Mouse (Mus musculus) right cerebral cortex, postnatal 4 days (tissue): ENCODE data around the gene Abcc2.

Experiments used
- DNase-seq: peaks from one replicate; pipeline ENCODE4 v3.0.0-alpha.2; 2022

Gene Abcc2

DNA sequence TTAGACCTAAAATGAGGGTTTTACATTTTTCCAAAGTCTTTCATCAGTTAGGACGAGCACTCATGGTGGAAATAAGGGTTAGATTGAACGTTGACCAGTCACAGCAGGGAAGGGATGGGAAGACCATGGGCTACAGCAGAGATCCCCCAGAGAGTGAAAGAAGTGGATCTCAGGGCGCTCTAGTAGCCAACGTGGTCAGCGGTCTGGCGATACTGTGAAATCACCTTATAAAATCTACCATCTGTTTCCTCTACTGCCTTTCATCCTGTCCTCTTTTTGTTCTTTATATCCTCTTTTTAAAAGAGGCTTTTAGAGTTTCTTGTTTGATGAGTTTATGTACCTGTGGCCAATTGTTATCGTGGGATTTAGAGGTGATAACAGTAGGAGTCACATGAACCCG lies 2.8 kb downstream of the Abcc2 start:
- DNase-seq: no peak

DNA sequence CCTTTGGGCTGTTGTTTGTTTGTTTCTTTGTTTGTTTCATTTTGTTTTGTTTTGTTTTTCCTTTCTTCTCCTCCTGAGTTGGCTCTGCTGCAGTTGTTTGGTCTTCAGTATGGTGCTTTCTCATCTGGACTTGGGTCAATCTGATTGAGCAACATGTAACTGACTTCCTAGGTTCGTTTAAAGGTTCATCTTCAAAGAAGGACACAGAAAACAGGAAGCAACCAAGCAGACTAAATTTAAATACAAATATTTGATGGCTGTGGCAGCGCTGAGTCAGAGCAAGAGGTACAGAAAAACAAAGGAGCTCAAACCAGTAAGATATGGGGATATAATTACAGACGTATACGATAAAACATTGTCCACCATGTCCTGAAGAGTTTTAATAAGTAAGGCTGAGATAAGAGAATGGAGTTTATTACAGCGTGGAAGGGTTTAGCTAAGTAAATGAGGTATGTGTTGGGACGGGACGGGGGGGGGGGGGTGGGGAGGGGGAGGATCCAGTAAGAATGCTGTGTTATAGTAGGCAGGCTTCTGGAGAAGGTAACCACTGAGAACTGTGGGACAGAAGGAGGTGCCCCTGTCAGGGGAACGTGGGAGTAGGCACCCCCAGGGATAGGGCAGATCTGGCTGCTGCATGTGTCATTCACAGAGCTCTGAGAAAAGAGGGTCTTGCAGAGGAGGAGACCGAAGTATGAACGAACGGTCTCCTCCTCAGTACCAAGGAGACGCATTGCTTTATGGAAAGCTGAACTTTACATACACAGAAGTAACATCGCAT lies 4.4 kb downstream of the Abcc2 start:
- no peak for DNase-seq

- no peak for DNase-seq
Measured at GRCm38 (mm10) chr19:43789817-43790216, 7.8 kb downstream of the Abcc2 start.

- DNase-seq: no peak
Measured at GRCm38 (mm10) chr19:43792537-43792936, 10.5 kb downstream of the Abcc2 start.

- DNase-seq: no peak
Measured at GRCm38 (mm10) chr19:43793951-43794350, 12.0 kb downstream of the Abcc2 start.

DNA sequence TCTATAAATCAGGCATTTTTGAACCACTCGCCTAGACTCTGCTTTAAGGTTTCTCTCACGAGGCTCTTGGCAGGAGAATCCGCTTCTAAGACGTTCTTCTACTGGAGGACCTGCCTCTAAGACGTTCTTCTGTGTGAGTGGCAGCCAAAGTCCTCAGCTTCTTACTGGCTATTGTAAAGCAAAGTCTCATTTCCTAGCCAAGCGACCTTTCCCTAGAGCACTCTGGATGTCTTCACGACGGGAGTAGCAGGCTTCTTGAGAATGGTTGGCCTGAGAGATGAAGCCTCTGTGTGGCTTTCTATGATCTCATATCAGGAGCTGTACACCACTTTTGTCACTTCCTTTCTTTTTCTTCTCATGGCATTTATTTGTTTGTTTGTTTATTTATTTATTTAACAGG lies 13.5 kb downstream of the Abcc2 start:
- no peak for DNase-seq

GRCm38 (mm10) chr19:43797216-43797615 lies 15.2 kb downstream of the Abcc2 start:
- DNase-seq: no peak

GRCm38 (mm10) chr19:43801427-43802051 lies 19.5 kb downstream of the Abcc2 start:
- no peak for DNase-seq

- DNase-seq: no peak
Measured at GRCm38 (mm10) chr19:43803866-43804265, 21.9 kb downstream of the Abcc2 start.

GRCm38 (mm10) chr19:43809331-43809730 lies 27.3 kb downstream of the Abcc2 start:
- no peak for DNase-seq

GRCm38 (mm10) chr19:43811419-43811818 lies 29.4 kb downstream of the Abcc2 start:
- no peak for DNase-seq

DNA sequence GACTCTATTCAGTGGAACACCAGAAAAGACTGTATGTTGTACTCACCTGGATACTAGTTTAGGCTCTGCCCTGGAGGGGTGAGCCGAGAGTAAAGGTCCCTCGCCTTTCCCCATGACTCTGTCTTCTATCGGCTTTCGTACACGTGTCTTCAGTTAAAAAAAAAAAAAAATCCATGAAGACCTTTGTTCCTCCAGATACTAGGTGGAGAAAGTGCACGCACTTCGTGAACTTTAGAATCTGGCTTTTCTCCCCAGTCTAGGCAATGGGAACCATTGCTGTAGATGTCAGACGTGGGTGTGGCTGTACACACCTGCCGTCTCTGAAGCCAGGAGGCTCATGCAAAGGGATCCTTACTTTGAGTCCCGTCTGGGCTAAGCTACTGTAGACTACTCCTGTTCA lies 31.3 kb downstream of the Abcc2 start:
- DNase-seq: no peak

DNA sequence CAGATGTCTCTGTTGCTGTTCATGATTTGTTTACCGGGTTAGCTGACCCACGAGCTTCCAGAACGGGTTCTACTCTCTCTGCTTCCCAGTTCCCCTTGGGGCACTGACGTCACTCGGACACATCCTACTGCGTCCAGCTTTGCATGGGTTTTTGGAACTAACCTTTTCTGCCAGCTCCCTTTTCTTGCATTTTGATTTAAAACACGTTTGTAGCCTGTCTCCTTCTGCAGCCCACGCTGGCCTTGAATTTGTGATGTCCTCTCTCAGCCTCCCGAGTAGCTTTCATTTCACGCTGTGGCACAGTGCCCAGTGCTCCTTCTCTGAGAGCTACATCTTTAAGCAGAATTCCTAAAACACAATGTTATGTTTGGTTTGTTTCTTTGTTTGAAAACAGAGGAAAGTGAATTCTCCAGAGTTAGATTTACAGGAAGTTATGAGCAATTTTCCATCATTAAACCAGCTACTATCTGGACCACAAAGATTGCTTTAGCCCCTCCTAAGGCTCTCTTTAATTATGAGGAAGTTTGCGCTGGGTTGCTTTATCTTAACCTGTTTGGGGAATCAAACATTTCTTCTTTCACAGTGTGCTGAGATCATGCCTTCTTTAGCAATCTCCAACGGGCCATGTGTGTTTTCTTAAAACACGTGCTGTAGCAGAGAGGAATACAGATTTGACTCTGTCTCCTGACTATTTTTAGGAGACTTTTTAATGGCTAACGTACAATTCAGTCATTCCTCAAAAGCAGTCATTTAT lies 33.8 kb downstream of the Abcc2 start:
- DNase-seq: peak; percentile 32

DNA sequence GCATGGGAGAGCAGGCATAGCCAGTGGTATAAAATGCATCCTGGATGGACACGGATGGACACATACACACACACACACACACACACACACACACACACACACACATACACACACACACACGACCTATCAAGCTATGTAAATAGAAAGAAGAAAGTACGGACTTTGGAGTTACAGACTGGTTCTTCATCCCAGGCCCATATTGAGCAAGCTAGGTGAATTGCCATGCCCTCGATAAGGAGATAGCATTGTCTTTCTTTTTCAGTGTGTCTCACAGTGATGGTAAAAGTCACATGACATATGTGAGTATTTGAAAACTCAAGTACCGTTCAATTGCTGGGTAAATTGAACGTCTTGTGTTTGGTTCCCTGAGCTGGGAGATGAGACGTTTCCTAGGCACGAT lies 44.9 kb downstream of the Abcc2 start:
- DNase-seq: no peak

GRCm38 (mm10) chr19:43832425-43833069 lies 50.6 kb downstream of the Abcc2 start:
- DNase-seq: peak; percentile 89

DNA sequence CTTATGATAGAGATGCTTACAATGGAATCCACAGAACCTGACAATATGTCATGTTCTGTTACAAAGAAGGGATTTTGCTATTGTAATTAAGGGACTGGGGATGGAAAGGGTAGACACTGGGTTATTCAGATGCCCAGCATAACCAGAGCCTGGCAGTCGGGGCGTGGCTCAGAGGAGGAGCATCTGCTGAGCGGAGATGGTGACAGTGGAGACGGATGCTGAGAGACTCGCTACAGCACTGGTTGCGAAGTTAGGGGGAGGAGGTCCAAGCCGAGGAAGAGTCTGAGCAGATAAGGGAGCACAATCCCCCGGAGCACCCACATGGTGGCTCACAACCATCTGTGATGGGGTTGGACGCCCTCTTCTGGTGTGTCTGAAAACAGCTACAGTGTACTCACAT lies 61.2 kb downstream of the Abcc2 start:
- no peak for DNase-seq

GRCm38 (mm10) chr19:43845331-43845908 lies 63.4 kb downstream of the Abcc2 start:
- DNase-seq: no peak

- DNase-seq: no peak
Measured at GRCm38 (mm10) chr19:43847056-43847455, 65.1 kb downstream of the Abcc2 start.

GRCm38 (mm10) chr19:43847966-43848365 lies 66.0 kb downstream of the Abcc2 start:
- DNase-seq: no peak

GRCm38 (mm10) chr19:43850026-43850425 lies 68.0 kb downstream of the Abcc2 start:
- DNase-seq: no peak

DNA sequence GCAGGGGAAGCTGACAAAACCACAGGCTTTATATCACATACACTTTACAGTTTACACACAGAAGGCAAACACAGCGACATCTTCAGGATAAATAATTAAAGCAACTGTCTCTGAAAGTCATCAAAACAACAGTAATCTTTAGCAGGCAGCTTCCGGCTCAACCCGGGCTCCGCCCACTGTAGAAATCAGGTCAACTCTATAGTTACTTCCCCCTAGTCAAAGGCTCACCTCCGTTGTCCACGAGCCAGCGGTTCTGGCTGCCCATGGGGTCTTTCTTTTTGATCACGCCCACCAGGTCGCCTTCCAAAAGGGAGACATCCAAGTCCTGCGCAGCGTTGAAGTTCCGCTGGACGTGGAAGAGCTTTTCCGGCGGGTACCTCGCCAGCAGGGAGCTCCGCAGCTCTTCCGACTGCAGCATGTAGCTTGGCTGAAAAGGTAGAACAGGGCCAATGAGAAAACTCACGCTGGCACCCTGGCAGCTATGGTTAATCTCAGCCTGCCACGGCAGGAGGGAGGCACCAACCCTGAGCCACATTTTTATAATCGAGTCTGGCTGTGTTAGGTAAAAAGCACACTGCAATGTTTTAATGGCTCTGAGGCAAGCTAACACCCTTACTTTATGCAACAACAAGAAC lies 70.1 kb downstream of the Abcc2 start:
- no peak for DNase-seq

GRCm38 (mm10) chr19:43852837-43853545 lies 71.0 kb downstream of the Abcc2 start:
- no peak for DNase-seq
